Mouse (Mus musculus) CH12.LX (cell line): ENCODE measurements at regions not wholly inside any gene's neighbourhood (a gene's known extent, or its start where the extent isn't known, plus 50 kb on each side); places are given as distances from the start of the nearest gene placed in this dataset.

ENCODE experiments used
- DNase-seq: peaks from one replicate; pipeline ENCODE4 v3.0.0-alpha.2; 2013; ENCODE audit errors: extremely low read depth
- H3K27ac ChIP-seq: 2 replicates; pipeline ENCODE4 v1.5.1; 2012; ENCODE audit warnings: low read depth, mild to moderate bottlenecking, control low read depth, moderate library complexity; ENCODE audit not compliant: insufficient read depth
- H3K27me3 ChIP-seq: replicated peaks from 2 replicates; pipeline ENCODE3; 2012; ENCODE audit warnings: inconsistent platforms
- H3K36me3 ChIP-seq, 2 experiments: replicated peaks in 1 of 2; 2 replicates each; pipeline versions ENCODE3 to v1.6.1; 2012; ENCODE audit warnings: inconsistent platforms in 1 of 2, low read length in 1 of 2, mild to moderate bottlenecking in 1 of 2, mixed read lengths in 1 of 2, moderate library complexity in 1 of 2; ENCODE audit not compliant: control insufficient read depth in 1 of 2, insufficient read depth in 1 of 2
- H3K4me1 ChIP-seq, 2 experiments: 2 replicates each; pipeline ENCODE4 v1.6.1; 2012; ENCODE audit warnings: inconsistent platforms in 1 of 2, moderate library complexity in 1 of 2; ENCODE audit not compliant: insufficient read depth in 2 of 2, control insufficient read depth in 1 of 2
- H3K4me2 ChIP-seq: 2 replicates; pipeline ENCODE4 v1.6.1; 2012; ENCODE audit warnings: low read depth, mild to moderate bottlenecking, control low read depth; ENCODE audit not compliant: poor library complexity, insufficient read depth, severe bottlenecking
- H3K4me3 ChIP-seq, 3 experiments: fragments of 150-350 bp in 1 of 3; sonication (generic) in 1 of 3; replicated peaks in 1 of 3; 2 replicates each; pipeline versions ENCODE3 to v1.5.1; 2011 to 2012; ENCODE audit warnings: low read depth in 2 of 3, low read length in 2 of 3, mild to moderate bottlenecking in 2 of 3, moderate library complexity in 2 of 3, control low read depth in 1 of 3, improper control_type of control experiment in 1 of 3, inconsistent platforms in 1 of 3, mixed read lengths in 1 of 3; ENCODE audit not compliant: poor library complexity in 1 of 3
- H3K79me2 ChIP-seq: replicated peaks from 2 replicates; pipeline ENCODE4 v1.6.1; 2012; ENCODE audit warnings: mild to moderate bottlenecking, moderate library complexity; ENCODE audit not compliant: control insufficient read depth, poor library complexity, insufficient read depth, severe bottlenecking; ENCODE audit errors: extremely low read depth
- H3K9ac ChIP-seq: 2 replicates; pipeline ENCODE4 v1.6.1; 2012; ENCODE audit warnings: low read depth, mild to moderate bottlenecking, control low read depth, moderate library complexity; ENCODE audit not compliant: insufficient read depth
- H3K9me3 ChIP-seq: replicated peaks from 2 replicates; pipeline ENCODE3; 2012; ENCODE audit warnings: low read length, inconsistent platforms, mixed read lengths
- CHD1 ChIP-seq: IDR thresholded peaks from 2 replicates; pipeline ENCODE4 v1.6.1; 2012; ENCODE audit warnings: low read depth, low read length, improper control_type of control experiment, inconsistent platforms
- CHD2 ChIP-seq: IDR thresholded peaks from 2 replicates; pipeline ENCODE4 v1.6.1; 2011; ENCODE audit warnings: low read length, improper control_type of control experiment
- CTCF ChIP-seq, 2 experiments: IDR thresholded peaks in 1 of 2; conservative IDR thresholded peaks in 1 of 2; 2 replicates each; pipeline ENCODE4 v1.5.1; 2011 to 2012; ENCODE audit warnings: low read depth in 2 of 2, low read length in 2 of 2, improper control_type of control experiment in 1 of 2, inconsistent platforms in 1 of 2, mild to moderate bottlenecking in 1 of 2, moderate library complexity in 1 of 2
- E2F4 ChIP-seq: IDR thresholded peaks from 2 replicates; pipeline ENCODE4 v1.6.1; 2011; ENCODE audit warnings: low read depth, low read length, improper control_type of control experiment; ENCODE audit not compliant: insufficient replicate concordance
- GABPA ChIP-seq: IDR thresholded peaks from 2 replicates; pipeline ENCODE4 v1.6.1; 2012; ENCODE audit warnings: low read depth, low read length, improper control_type of control experiment, inconsistent platforms; ENCODE audit not compliant: insufficient replicate concordance
- HCFC1 ChIP-seq: IDR thresholded peaks from 2 replicates; pipeline ENCODE4 v1.6.1; 2012; ENCODE audit warnings: low read depth, mild to moderate bottlenecking, inconsistent platforms, low read length, improper control_type of control experiment
- JUN ChIP-seq: IDR thresholded peaks from 2 replicates; pipeline ENCODE4 v1.6.1; 2011; ENCODE audit warnings: low read depth, mild to moderate bottlenecking, low read length, improper control_type of control experiment, moderate library complexity; ENCODE audit not compliant: insufficient read depth
- JUND ChIP-seq: conservative IDR thresholded peaks from 2 replicates; pipeline ENCODE4 v1.6.1; 2011; ENCODE audit warnings: low read depth, low read length, improper control_type of control experiment
- KAT2A ChIP-seq: IDR thresholded peaks from 2 replicates; pipeline ENCODE4 v1.6.1; 2012; ENCODE audit warnings: low read length, improper control_type of control experiment, inconsistent platforms; ENCODE audit not compliant: insufficient replicate concordance
- MAFK ChIP-seq: IDR thresholded peaks from 2 replicates; pipeline ENCODE4 v1.6.1; 2011; ENCODE audit warnings: low read length, improper control_type of control experiment; ENCODE audit not compliant: insufficient replicate concordance
- MAZ ChIP-seq: IDR thresholded peaks from 2 replicates; pipeline ENCODE4 v1.6.1; 2012; ENCODE audit warnings: low read depth, mild to moderate bottlenecking, inconsistent platforms, low read length, improper control_type of control experiment, moderate library complexity
- MEF2A ChIP-seq: IDR thresholded peaks from 2 replicates; pipeline ENCODE4 v1.6.1; 2014; ENCODE audit warnings: low read depth, mild to moderate bottlenecking, inconsistent platforms, low read length, improper control_type of control experiment, borderline replicate concordance
- MXI1 ChIP-seq: IDR thresholded peaks from 2 replicates; pipeline ENCODE4 v1.6.1; 2011; ENCODE audit warnings: mild to moderate bottlenecking, low read depth, low read length, improper control_type of control experiment
- MYC ChIP-seq: IDR thresholded peaks from 2 replicates; pipeline ENCODE4 v1.6.1; 2011; ENCODE audit warnings: low read depth, mild to moderate bottlenecking, improper control_type of control experiment, low read length
- NRF1 ChIP-seq: IDR thresholded peaks from 2 replicates; pipeline ENCODE4 v1.6.1; 2014; ENCODE audit warnings: low read depth, mild to moderate bottlenecking, inconsistent platforms, low read length, improper control_type of control experiment, moderate library complexity
- PAX5 ChIP-seq: IDR thresholded peaks from 2 replicates; pipeline ENCODE4 v1.6.1; 2012; ENCODE audit warnings: low read length, inconsistent platforms, mixed read lengths
- TBP ChIP-seq: conservative IDR thresholded peaks from 2 replicates; pipeline ENCODE4 v1.6.1; 2011; ENCODE audit warnings: low read depth, low read length, improper control_type of control experiment
- UBTF ChIP-seq: IDR thresholded peaks from 2 replicates; pipeline ENCODE4 v1.6.1; 2012; ENCODE audit warnings: low read depth, mild to moderate bottlenecking, inconsistent platforms, low read length, improper control_type of control experiment, moderate library complexity
- ZKSCAN1 ChIP-seq: IDR thresholded peaks from 2 replicates; pipeline ENCODE4 v1.6.1; 2012; ENCODE audit warnings: low read depth, inconsistent platforms, low read length, improper control_type of control experiment, borderline replicate concordance
- ZNF384 ChIP-seq: IDR thresholded peaks from 2 replicates; pipeline ENCODE4 v1.6.1; 2012; ENCODE audit warnings: low read depth, low read length, improper control_type of control experiment, inconsistent platforms
- dilution Hi-C: fragments of 300-500 bp; cut with MboI; formaldehyde crosslinking; loops from 2 replicates; pipeline ENCODE4 v1.14.3; 2020; ENCODE audit warnings: low sequenced_read_pairs; ENCODE audit not compliant: extremely low pct_unique_long_range_greater_than_20kb, extremely low pct_ligation_motif_present
- in situ Hi-C: fragments of 300-500 bp; cut with MboI; formaldehyde crosslinking; loops from 3 replicates; pipeline ENCODE4 v1.14.3; 2019; ENCODE audit warnings: low sequenced_read_pairs, low pct_ligation_motif_present, low pct_unique_long_range_greater_than_20kb, mixed read lengths

GRCm38 (mm10) chr8:103370394-103370793 is 585.0 kb upstream of the Cdh11 start:
- Histone ChIP-seq H3K4me2 (no peak overlapping the region), H3K36me3 (no peaks in the 10 kb centered on the region), H3K79me2 (no peaks in the 10 kb centered on the region), H3K9ac (no peak overlapping the region), H3K4me3 (no peak overlapping the region), H3K4me1 (no peaks in the 10 kb centered on the region), H3K27me3 (peaks cover 53% of the 10 kb centered on the region), H3K9me3 (no peaks in the 10 kb centered on the region), H3K27ac (no peak overlapping the region)
- TF ChIP-seq JUND (no peak), CTCF (conservative IDR thresholded peaks at IDR 0.05 in 1 of 2, IDR thresholded peaks at IDR 0.05 in 1 of 2; ENCODE audit: low read depth in 2 of 2, low read length in 2 of 2) (no peak), ZNF384 (no peak), HCFC1 (no peak), KAT2A (no peak), CHD1 (no peak), CHD2 (no peak), PAX5 (no peak), MAZ (no peak), MAFK (no peak), E2F4 (no peak), ZKSCAN1 (no peak), TBP (no peak), MEF2A (no peak), JUN (no peak), MXI1 (no peak), GABPA (no peak)
- no peak for DNase-seq
- in situ Hi-C loops, result no loop called here
- dilution Hi-C loops, result no loop called here

GRCm38 (mm10) chr8:103373007-103373406 is 587.6 kb upstream of the Cdh11 start:
- Histone ChIP-seq H3K4me2 (no peak overlapping the region), H3K36me3 (no peaks in the 10 kb centered on the region), H3K79me2 (no peaks in the 10 kb centered on the region), H3K9ac (no peak overlapping the region), H3K27ac (no peak overlapping the region), H3K4me3 (no peak overlapping the region), H3K27me3 (peaks cover 63% of the 10 kb centered on the region), H3K9me3 (no peaks in the 10 kb centered on the region), H3K4me1 (no peaks in the 10 kb centered on the region)
- dilution Hi-C loops, result no loop called here
- DNase-seq, result no peak
- TF ChIP-seq CTCF (conservative IDR thresholded peaks at IDR 0.05 in 1 of 2, IDR thresholded peaks at IDR 0.05 in 1 of 2; ENCODE audit: low read depth in 2 of 2, low read length in 2 of 2) (no peak), NRF1 (no peak), UBTF (no peak), MYC (no peak), CHD2 (no peak), CHD1 (no peak), HCFC1 (no peak), TBP (no peak)
- in situ Hi-C loops, result no loop called here
